Mouse (Mus musculus): ENCODE measurements around the gene Usp46.
"Not testable (repeated sequence)": the region's sequence is repeated elsewhere in the genome, so short reads cannot be mapped to it uniquely, and the experiment has no call there.

Gene Usp46

DNA sequence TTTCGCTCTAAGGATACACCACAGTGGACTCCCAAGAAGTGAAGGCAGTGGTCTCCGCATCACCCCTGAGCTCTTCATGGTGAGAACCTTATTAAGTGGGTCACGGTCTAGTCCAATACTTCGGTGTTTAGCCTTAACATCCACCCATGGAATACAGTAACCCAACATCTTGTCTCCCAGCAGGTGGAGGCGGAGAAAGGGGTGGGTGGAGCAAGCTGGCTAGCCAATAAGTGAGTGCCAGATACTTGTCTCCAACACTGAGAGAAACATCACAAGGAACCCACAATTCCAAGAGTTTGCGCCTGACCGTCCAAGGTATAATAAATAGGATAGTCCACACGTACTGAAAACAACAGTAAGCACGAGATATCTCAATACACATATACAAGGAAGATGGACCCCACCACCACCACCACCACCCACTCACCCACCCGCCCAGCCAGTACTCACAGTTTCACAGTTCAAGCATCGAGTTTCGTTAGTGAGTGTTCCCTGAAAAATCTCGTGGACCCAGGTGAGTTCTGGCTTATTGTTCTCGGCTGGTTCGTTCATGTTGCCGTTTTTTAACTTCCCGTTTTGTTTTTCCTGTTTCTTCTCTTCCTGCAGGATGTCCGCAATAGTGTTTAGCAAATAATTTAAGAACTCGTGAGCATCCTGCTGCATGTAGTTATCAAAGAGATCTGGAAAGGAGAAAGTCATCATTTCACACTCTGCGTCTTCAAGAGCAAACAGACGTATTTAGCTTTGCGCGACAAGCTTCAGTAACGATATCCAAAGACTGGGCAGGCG is 39.3 kb downstream of the Usp46 start:
- no peak for DNase-seq (ENCODE audit: inconsistent age in 2 of 2, low spot score in 1 of 2)

DNA sequence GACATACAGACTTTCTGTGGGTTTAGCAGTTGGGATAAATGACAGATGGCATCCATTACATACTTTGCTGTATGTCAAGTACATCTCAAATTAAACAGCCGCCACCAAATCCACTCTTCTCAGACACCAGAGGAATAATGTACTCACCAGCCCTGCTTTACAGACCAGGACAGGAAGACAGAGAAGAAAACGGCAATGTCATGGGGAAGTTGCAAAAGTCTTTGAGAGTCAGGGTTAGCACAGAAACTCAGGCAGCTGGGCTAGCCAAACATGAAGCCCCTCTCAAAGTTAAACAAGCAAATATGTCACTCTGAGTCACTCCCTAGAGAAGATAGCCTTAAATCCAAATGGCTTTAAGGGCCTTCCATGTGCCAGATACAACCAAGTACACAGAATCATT is 40.0 kb downstream of the Usp46 start:
- no peak for DNase-seq (ENCODE audit: inconsistent age in 2 of 2, low spot score in 1 of 2)

DNA sequence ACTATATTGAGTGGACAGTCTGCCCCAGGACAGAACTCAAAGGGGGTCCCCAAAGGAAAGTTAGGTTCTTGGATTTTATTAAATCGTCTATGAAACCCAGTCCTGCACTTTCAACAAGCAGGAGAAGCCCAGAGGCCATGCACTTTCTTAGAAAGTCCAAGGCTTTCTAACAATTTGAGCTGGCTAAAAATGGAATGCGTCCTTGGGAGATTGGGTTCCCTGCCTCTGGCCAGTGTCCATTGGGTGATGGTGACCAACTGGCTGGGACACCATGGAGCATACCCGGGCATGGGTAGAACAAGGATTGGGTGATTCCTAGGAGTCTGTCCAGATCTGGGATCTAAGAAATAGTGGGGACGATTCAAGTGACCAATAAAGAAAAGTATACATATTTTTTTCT is 47.7 kb downstream of the Usp46 start:
- peak; percentile 34 to 81 for DNase-seq (ENCODE audit: inconsistent age in 2 of 2, low spot score in 1 of 2)

DNA sequence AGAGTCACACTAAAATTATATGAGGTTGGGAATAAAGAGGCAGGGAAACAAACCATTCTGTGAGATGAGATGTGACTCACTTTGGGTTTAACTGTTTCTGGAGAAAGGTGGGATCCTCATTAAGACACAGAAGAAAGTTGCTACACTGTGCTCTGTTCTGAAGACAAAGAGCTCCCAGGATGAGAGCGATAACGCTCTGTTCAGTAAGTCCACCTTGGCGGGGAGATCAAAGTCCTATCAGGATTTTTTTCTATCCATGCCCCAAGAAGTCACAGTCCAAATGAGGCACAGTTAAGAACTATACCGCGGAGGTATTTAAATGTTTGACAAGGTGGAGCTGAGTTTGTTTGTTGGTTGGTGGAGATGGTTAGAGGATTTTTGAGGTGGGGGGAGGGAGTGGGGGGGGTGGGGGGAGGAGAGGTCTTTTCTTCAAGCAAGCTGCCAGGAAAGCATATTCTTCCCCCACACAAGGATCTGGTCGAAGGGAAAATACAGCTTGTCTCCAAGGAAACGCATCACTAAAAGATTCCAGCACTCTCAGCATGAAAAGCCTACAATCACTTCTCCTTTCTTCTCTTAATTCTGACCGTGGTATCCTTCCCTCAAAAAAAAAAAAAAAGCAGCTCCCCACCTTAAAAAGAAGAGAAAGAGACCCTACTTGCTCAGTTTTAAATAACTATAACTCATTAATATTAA is 49.2 kb downstream of the Usp46 start:
- no peak for DNase-seq (ENCODE audit: inconsistent age in 2 of 2, low spot score in 1 of 2)

DNA sequence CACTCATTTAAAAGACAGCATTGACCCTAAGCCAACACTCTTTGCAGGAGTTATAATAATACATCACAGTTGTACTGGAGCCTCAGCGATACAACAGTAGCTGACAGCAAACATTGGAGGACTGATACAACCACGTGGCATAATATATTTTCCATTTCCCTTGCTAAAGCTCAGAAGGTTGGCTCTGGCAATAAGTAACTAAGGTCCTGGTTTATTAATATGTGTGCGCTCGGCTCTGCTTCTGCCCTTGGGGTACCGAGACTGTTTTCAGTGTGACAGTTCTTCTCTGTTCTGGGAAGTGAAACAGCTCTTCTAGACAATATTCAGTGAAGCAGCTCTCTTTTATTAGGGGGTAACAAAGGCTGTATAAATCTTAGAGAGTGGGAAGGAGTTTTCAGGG is 50.7 kb downstream of the Usp46 start:
- no peak for DNase-seq (ENCODE audit: inconsistent age in 2 of 2, low spot score in 1 of 2)

DNA sequence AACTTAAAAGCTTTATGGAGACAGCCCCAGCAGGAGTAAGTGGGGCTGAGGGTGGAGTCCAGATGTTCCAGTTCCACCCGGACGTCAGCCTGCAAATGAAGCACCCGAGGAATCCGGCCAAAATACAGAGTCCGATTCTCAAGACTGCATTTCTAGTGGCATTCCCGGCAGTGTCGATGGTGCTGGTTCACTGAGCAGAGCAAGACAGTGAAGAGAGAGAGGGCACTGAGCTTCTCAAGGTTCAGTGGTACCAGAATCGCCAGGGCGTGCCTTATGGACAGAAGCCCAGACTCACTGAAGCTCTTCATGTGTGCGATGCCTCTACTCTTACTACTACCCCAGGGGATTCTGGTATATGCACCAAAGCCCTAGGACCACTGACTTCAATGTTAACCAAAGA is 56.6 kb downstream of the Usp46 start:
- no peak for DNase-seq (ENCODE audit: inconsistent age in 2 of 2, low spot score in 1 of 2)

DNA sequence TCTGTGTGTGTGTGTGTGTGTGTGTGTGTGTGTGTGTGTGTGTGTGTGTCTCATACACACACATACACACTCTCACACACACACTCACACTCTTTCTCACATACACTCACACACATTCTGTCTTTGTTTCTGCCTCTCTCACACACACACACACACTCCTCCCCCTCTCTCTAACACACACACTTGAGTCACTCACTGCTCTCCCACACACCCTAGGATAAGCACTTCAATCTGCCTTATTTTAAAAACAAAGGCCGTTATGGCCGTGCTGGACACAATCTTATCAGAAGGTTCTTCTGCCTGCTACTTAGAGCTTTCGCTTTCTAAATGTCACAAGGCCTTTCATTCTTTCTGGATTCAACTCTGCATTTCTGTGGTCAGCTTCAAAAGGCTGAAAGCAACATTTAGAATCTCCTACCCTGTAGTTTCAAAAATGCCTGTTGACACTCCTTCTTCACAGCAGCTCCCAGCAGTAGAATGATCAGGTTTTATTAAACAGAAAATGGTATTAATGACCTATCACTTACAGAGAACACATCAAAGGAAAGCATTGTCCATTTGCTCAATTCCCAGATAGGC is 60.6 kb downstream of the Usp46 start:
- peak; percentile 25 to 76 for DNase-seq (ENCODE audit: inconsistent age in 2 of 2, low spot score in 1 of 2)

DNA sequence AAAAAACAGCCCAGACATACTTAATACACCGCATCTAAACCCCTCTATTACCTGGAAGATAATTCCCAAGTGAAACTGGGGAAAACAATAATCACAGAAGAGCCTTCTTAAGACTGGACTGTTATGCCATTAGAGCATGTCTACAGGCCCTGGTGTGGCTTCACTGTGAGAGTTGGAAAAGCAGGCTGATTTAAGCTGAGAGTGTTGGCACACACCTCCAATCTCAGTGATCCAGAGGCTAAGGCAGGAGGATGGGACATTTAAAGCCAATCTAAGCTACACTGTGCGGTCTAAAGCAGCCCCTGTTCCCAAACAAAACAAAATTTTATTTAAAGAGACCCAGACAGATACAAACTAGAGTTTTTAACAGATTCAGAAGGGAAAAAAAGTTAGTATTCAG is 62.3 kb downstream of the Usp46 start:
- no peak for DNase-seq (ENCODE audit: inconsistent age in 2 of 2, low spot score in 1 of 2)

DNA sequence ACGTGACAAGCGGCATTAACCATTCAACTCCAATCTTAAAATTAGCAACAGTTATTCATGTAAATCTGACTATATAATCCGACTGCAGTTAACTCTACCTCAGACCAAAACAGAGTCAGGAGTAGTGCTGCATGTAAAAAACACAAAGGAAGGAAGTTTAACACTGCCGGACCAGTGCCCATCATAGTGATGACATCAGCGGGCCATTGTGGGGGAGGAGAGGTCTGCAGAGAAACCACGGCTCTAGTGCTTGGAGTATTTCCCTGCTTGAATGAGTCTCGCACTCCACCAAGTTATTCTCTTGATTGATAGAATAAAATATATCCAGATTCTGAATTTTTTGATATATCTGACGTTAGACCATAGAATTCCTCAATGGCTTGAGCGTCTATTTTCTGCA is 66.5 kb downstream of the Usp46 start:
- DNase-seq (ENCODE audit: inconsistent age in 2 of 2, low spot score in 1 of 2), result no peak

DNA sequence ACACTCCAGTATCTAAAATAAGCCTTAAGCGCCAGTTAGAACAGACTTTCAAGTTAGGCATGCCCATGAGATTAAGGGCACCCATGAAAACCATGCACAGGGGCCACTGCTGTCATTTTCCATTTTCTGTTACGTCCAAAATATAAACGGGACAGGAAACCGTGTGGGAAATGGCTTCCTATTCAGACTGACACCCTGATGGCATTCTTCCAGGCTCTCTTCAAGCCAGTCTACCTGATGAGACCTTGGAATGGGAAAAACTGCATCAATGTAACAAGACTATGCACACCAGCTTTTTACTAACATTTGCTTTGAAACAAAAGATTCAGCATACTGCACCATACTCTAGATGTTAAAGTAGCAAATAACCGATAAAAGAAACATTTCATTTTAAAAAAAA is 69.3 kb downstream of the Usp46 start:
- no peak for DNase-seq (ENCODE audit: inconsistent age in 2 of 2, low spot score in 1 of 2)

DNA sequence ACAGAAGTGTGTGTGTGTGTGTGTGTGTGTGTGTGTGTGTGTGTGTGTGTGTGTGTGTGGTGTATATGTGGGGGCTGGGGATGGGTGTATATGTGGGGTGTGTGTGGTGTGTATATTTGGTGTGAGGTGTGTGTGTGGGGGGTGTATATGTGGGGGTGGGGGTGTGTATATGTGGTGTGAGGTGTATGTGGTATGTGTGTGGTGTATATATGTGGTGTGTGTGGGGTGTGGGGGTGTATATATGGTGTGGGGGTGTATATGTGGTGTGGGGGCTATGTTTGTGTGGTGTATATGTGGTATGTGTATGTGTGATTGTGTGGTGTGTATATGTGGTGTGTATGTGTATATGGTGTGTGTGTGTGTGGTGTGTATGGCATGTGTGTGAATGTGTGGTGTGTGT is 73.4 kb downstream of the Usp46 start:
- no peak for DNase-seq (ENCODE audit: inconsistent age in 2 of 2, low spot score in 1 of 2)

DNA sequence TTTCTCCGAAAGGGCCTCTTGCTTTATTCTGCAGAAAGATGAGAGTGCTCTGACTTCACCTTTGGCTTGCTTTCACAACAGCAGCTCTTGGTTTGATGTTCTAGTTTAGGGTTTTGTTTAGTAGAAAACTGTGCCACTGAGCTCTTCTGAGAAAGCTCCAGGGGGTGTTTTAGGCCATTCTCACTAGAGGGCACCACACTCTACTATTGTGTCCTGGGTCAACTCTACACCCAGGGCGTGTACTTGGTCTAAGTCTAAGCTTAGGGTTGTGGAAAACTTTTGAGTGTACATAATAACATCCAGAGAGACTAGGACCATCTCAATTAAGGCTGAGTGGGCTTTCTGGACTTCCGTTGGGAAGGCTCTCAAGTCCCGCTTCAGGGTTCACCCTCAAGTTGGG is 74.7 kb downstream of the Usp46 start:
- DNase-seq (ENCODE audit: inconsistent age in 2 of 2, low spot score in 1 of 2), result peak; percentile 50 to 83

DNA sequence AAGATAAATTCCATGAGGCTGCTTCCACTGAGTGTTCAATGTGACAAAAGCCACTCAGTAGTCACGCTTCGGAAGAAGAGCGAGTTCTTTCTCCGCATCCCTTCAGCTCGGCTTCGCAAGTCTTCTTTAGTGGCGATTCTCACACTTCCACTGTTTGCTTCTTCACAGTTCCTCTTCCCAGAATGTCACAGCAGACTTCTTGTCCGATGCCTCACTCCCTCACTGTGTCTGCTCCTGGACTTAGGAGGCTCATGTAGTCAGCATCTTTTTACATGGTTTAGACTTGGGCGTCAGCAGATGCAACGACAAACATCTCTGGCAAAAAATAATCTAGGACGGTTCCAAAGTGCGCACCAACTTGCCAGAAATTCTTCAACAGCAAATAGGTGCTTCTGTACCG is 75.9 kb downstream of the Usp46 start:
- no peak for DNase-seq (ENCODE audit: inconsistent age in 2 of 2, low spot score in 1 of 2)

DNA sequence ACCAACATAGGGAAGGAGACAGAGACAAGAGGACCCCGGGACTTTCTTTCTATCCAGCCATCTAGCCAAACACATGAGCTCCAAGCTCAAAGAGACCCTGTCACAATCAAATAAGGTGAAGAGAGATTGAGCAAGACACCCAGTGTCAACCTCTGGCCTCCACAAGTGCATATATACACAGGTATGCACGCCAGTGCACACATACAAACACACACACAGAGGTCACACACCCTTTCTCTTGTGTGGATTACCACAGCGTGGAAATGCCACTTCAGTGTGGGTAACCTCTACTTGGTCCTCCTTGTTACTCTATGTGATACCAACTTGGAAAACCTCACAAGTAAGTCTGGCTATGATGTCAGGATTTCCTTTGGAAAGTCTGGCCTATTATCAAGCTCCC is 78.7 kb downstream of the Usp46 start:
- DNase-seq (ENCODE audit: inconsistent age in 2 of 2, low spot score in 1 of 2), result no peak

DNA sequence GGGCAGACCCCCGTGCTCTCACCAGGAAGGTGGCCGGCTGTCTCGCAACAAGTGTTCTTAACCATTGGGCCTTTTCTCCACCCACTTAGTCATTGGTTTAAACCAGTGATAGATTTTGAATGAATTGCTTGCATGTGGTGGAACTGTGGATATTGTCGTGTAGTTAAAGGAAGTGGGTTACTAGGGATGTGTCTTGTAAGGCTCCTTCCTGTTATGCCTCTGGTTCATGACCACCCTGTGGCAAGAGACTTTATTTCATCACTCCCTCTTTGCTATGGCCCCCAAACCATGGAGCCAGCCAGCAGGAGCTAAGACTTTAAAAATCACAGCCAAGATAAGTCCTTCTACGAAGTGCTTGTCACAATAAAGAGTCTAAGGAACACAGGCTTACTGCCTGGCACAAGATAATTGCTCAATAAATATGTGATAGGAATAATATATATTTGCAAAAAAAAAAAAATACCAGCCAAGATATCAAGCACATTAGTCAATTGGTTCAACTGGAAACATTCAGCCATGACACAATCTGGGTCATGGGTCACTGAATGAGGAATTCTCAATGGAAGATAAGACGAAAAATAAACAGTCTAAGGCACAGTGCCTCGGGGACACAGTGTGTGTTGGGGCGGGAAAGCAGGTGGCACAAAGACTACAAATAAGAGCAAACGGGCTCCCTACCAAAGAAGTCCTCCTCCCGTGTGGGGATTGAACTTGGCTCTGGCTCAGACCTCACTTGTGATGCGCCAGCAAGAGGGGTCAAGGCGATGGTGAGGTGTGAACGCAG is 80.3 kb downstream of the Usp46 start:
- DNase-seq (ENCODE audit: inconsistent age in 2 of 2, low spot score in 1 of 2), result no peak

DNA sequence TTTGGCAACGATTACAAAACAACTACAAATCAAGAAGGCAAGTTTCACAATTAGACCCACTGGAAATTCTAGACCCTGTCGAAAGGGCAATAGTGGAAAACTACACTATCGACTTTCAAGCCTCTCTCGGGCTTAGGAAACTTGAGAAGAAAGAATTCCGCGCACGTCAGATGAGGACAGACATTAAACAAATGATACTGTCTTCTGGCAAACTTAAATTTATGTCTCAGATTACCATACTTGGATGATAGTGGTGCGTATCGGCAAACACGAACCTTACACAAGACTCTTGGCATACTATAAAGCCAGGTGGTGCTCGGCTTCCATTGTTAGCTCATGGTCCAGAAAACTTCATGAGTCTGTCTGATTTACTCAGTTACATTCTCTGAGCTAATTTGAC is 90.8 kb downstream of the Usp46 start:
- peak in 1 of 2 experiments; percentile 48 for DNase-seq (ENCODE audit: inconsistent age in 2 of 2, low spot score in 1 of 2)

DNA sequence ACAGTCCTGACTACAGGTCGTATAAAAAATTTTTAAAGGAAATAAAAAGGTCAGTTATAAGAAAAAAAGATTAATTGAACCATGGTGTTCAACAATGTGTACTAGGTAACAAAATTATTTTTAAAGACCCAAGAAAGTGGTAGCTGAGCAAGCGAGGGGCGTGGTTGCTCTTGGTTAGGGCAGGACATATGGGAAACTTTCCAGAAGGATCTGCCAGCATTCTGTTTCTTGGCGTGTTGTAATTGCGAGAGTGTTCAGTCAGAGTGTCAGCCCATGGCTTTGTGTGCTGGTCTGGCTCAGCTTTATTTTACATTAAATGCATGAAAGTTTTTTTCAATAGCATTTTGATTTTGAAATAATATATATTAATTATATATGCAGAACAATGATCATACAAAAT is 96.5 kb downstream of the Usp46 start:
- no peak for DNase-seq (ENCODE audit: inconsistent age in 2 of 2, low spot score in 1 of 2)

DNA sequence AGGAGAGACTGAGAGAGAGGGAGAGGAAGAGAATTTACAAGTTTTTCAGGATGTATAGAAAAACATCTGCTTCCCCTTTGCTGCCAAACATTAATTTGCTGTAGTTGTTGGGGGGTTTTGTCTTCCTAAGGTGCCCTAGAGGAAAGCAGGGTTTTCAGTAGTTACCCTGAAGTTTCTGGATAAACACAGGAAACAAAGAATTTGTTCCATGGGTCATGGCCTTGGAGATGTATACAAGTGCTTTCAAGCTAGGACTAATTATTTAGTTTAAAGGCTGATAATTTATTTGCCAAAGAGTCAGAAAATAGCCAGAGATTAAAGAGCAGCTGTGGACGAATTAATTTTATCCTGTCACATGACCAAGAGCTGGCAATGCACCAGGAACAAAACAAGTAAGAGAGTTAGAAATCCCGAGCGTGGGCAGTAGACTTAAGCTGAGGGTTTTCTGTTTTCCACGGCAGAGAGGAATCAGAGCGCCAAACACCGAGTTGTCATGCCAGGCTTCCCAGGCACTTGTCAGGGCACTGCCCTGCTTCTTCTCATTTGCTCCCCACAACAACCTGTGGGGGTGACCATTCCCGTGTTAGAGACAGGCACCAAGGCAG is 98.1 kb downstream of the Usp46 start:
- DNase-seq (ENCODE audit: inconsistent age in 2 of 2, low spot score in 1 of 2), result peak in 1 of 2 experiments; percentile 35

DNA sequence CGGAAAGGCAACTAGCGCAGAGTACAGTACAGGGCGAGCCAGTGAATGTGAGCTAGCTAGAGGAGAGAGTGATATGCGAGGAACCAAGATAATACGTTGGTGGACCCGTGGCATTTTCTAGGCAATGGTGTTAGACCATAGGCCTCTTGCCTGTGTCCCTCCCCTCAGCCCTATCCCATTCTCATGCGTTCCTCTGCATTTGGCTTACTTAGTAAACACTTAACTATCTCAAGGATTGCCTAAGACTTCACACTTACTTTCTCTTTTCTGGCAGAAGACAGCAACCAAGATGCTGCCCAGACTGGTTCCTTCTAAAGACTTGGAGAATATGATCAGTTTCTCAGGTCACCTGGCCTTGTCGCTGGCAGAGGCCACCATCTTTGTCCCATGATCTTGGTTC is 98.9 kb downstream of the Usp46 start:
- DNase-seq (ENCODE audit: inconsistent age in 2 of 2, low spot score in 1 of 2), result no peak

DNA sequence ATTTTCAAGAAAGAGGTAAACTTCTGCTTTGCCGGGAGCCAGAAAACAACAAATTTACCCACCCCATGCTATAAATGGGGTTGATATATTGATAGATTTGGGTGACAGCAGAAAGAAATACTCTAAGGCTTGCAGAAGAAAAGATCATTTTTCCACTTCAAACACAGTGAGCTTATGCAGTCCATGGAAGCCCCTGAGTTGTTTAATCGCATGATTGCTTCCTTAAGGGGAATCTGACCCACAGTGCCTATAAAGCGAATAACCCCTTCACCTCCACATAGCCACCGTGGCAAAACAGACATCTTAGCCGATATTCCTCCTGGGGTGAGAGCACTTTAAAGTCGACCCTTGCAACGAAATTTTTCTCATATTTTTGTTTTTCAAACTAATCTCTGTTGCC is 108.5 kb downstream of the Usp46 start:
- DNase-seq (ENCODE audit: inconsistent age in 2 of 2, low spot score in 1 of 2), result no peak

DNA sequence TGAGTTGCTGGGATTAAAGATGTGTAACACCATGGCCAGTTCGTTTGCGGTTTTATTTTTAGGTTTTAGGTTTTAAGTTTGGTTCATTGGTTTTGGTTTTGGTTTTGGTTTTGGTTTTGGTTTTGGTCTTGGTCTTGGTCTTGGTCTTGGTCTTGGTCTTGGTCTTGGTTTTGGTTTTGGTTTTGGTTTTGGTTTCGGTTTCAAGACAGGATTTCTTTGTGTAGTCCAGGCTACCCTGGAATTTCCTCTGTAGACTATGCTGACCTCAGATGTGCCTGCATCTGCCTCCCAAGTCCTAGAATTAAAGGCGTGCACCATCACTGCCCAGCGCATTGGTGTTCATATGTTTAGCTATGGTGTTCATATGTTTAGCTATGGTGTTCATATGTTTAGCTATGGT is 109.6 kb downstream of the Usp46 start:
- not testable (repeated sequence) for DNase-seq (ENCODE audit: inconsistent age in 2 of 2, low spot score in 1 of 2)
